Mouse (Mus musculus) forebrain, embryonic 16.5 days (tissue): ENCODE data around the gene Usp7. TPM values are rescaled to one million over a fixed set of nuclear protein-coding genes. Genes with fewer than 3 reads are reported as not detected.
A peak's percentile ranks its signal among the peaks of the same experiment; 100 is the strongest.

Experiments
- ATAC-seq: fragments of 200-750 bp; cut with Nextera tagmentation; 2 replicates; pipeline ENCODE4 v1.8.0; 2017; ENCODE audit warnings: mild to moderate bottlenecking, moderate library complexity
- H3K27ac ChIP-seq: fragments of 300-500 bp; sonication (generic); 2 replicates; pipeline ENCODE4 v1.5.1; 2014; ENCODE audit warnings: low read length, control low read depth
- H3K27me3 ChIP-seq: fragments of 300-500 bp; sonication (generic); replicated peaks from 2 replicates; pipeline ENCODE4 v1.6.1; 2014; ENCODE audit warnings: low read length; ENCODE audit not compliant: control insufficient read depth, insufficient read depth
- H3K36me3 ChIP-seq: fragments of 300-500 bp; sonication (generic); 2 replicates; pipeline ENCODE4 v1.6.1; 2014; ENCODE audit not compliant: control insufficient read depth, insufficient read depth
- H3K4me1 ChIP-seq: fragments of 300-500 bp; sonication (generic); replicated peaks from 2 replicates; pipeline ENCODE4 v1.6.1; 2014; ENCODE audit warnings: low read length; ENCODE audit not compliant: control insufficient read depth, insufficient read depth
- H3K4me2 ChIP-seq: fragments of 300-500 bp; sonication (generic); 2 replicates; pipeline ENCODE4 v1.6.1; 2014; ENCODE audit warnings: mild to moderate bottlenecking, low read length, control low read depth
- H3K4me3 ChIP-seq: fragments of 300-500 bp; sonication (generic); replicated peaks from 2 replicates; pipeline ENCODE4 v1.5.1; 2014; ENCODE audit warnings: mild to moderate bottlenecking, low read length, control low read depth
- H3K9ac ChIP-seq: fragments of 300-500 bp; sonication (generic); replicated peaks from 2 replicates; pipeline ENCODE4 v1.6.1; 2014; ENCODE audit warnings: low read depth, low read length, control low read depth
- H3K9me3 ChIP-seq: fragments of 300-500 bp; sonication (generic); 2 replicates; pipeline ENCODE4 v1.6.1; 2016; ENCODE audit warnings: low read length; ENCODE audit not compliant: control insufficient read depth
- WGBS: fragments of 180-500 bp; shearing (Covaris S2); extraction: QIAGEN DNeasy Blood & Tissue Kit; methylation state at CpG from one replicate; pipeline ENCODE4 v1.1.7; 2014; 5-methylcytosine and 5-hydroxymethylcytosine counted together
- polyA plus RNA-seq: library from polyadenylated mRNA; unstranded; fragments of >200 nt; fragmentation: Nextera tagmentation; extraction: Ambion mirVana; gene quantifications from 2 replicates; pipeline ENCODE4 v1.2.1, GENCODE M21; 2015

Gene Usp7
- polyA plus RNA-seq, 1 experiment from 2014 or later: 40.2 TPM

DNA sequence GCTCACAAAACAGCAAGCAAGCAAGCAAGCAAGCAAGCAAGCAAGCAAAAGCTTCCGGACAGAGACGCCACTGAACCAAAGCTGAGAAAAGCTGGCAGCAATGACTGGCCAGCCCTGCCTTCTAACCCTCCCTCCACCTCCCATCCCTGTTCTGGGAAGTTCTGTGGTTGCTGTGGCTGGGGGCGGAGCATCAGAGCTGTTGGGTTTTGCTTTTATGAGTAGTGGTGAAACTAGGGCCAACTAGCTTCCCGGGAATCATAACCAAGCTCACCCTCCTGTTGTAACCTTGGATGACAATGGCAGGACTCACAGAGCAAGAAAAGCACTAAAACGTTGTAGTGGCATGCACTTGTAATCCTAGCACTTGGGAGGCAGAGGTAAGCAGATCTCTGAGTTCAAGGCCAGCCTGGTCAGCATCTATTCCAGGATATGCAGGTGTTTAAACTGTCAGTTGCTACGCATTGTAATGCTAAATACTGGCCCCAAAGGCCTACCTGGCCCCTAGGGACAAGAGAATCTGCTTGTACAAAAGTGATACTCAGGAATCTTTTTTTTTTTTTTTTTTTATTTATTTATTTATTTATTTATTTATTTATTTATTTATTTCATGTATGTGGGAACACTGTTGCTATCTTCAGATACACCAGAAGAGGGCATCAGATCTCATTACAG, 43.8 kb downstream of the Usp7 start:
- H3K9me3 ChIP-seq: no peaks in the 10 kb centered on the region
- no peak for ATAC-seq
- no peak overlapping the region for H3K4me3 ChIP-seq
- H3K4me2 ChIP-seq: no peak overlapping the region
- no peaks in the 10 kb centered on the region for H3K36me3 ChIP-seq
- H3K27ac ChIP-seq: no peak overlapping the region
- no peaks in the 10 kb centered on the region for H3K27me3 ChIP-seq
- H3K9ac ChIP-seq: no peak overlapping the region
- no peaks in the 10 kb centered on the region for H3K4me1 ChIP-seq
- 81% methylated on average over 6 of the region's 6 CpGs for WGBS

DNA sequence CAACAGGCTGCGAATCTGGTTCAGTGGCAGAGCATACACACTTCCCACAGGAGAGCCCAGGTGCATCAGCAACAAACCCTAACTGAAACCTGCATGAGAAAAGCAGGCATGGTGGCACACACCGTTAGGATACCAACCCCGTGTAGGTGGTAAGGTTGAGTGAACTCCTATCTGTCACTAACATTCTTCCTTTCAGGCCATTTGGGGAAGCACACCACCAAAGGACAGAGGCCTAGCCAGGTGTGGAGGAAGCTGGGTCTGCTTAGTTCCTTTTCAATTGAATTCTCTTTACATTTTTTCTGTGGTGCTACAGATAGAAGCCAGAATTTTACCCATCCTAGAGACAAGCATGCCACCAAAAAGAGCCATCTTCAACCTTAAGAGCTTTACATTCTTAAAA, 44.3 kb downstream of the Usp7 start:
- Histone ChIP-seq H3K4me2 (no peak overlapping the region), H3K4me3 (no peak overlapping the region), H3K36me3 (no peaks in the 10 kb centered on the region), H3K9ac (no peak overlapping the region), H3K9me3 (no peaks in the 10 kb centered on the region), H3K27me3 (no peaks in the 10 kb centered on the region), H3K4me1 (no peaks in the 10 kb centered on the region), H3K27ac (no peak overlapping the region)
- no peak for ATAC-seq
- WGBS: 91% methylated on average over 3 of the region's 3 CpGs

DNA sequence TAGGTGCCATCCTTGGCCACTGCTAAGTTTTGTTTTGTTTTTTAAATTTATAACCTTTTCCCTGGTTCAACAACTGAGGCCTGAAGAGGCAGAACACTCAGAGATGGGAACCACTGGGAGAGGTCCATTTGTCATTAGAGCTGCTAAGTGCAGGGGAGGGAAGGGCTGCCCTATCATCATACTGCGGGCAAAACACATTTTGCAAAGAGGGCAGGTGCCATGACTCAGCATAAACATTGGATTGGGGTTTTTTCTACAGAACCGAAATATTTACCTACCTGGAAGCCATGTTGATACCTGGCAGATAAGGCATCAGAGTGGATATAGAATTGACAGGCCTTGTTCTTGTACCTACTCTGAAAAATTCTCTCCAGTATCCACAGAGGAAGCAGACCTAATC, 45.6 kb downstream of the Usp7 start:
- Histone ChIP-seq H3K36me3 (no peaks in the 10 kb centered on the region), H3K4me2 (no peak overlapping the region), H3K9ac (no peak overlapping the region), H3K27ac (no peak overlapping the region), H3K4me1 (no peaks in the 10 kb centered on the region), H3K4me3 (no peak overlapping the region), H3K9me3 (no peaks in the 10 kb centered on the region), H3K27me3 (no peaks in the 10 kb centered on the region)
- 85% methylated on average over 2 of the region's 2 CpGs for WGBS
- no peak for ATAC-seq

GRCm38 (mm10) chr16:8745751-8746150, 46.4 kb downstream of the Usp7 start:
- 94% methylated on average over 2 of the region's 2 CpGs for WGBS
- no peak overlapping the region for H3K4me3 ChIP-seq
- H3K4me1 ChIP-seq: no peaks in the 10 kb centered on the region
- no peak for ATAC-seq
- no peak overlapping the region for H3K4me2 ChIP-seq
- H3K9me3 ChIP-seq: no peaks in the 10 kb centered on the region
- H3K9ac ChIP-seq: no peak overlapping the region
- no peaks in the 10 kb centered on the region for H3K36me3 ChIP-seq
- H3K27ac ChIP-seq: no peak overlapping the region
- H3K27me3 ChIP-seq: no peaks in the 10 kb centered on the region

DNA sequence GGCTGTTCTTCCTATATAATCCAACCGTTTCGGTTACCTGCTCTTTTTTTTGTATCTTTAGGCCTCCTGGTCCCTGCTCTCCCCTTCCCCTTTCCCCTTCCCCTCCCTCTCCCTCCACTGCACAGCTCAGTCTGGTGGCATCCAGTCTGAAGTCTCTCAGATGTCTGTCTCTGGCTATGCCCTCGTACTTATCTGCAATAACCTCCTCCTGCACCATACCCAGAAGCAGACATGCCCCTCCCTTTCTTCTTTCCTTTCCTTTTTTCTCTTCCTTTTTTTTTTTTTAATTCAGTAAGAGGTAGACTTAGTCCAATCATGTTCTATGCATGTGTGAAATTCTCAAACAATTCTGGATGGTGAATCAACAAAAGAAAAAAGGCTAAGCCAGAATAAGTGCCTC, 48.1 kb downstream of the Usp7 start:
- no peaks in the 10 kb centered on the region for H3K27me3 ChIP-seq
- no peak for ATAC-seq
- 81% methylated on average over 3 of the region's 3 CpGs for WGBS

DNA sequence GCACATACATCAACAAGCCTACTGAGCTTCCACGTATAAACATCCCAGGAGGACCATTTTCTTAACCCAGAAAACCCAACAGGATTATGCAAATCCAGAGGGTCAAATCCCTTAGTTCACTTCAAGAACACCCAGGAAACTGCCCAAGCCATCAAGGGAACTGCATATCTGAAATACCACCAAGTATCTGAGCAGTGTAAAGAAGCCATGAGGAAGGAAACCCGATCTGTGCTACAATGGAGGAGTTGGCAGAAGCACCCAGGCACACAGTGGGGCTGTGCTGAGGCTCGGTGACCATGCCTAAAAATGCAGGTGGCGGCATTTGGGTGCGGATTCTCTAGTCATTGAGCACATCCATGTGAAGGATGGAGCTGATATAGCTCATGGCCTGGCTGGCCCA, 50.4 kb downstream of the Usp7 start:
- no peak overlapping the region for H3K4me3 ChIP-seq
- peaks cover 9% of the 10 kb centered on the region for H3K4me1 ChIP-seq
- no peaks in the 10 kb centered on the region for H3K27me3 ChIP-seq
- H3K9me3 ChIP-seq: no peaks in the 10 kb centered on the region
- no peak for ATAC-seq
- no peak overlapping the region for H3K27ac ChIP-seq
- WGBS: 80% methylated on average over 5 of the region's 5 CpGs
- no peak overlapping the region for H3K9ac ChIP-seq
- no peak overlapping the region for H3K4me2 ChIP-seq
- H3K36me3 ChIP-seq: no peaks in the 10 kb centered on the region

More for the DNA sequence above, 48.1 kb downstream of the Usp7 start:
- H3K9ac ChIP-seq: no peak overlapping the region
- H3K36me3 ChIP-seq: no peaks in the 10 kb centered on the region
- 0 out of 2 replicates have a peak, but pooled peaks cover 2% of the 10 kb centered on the region for H3K4me1 ChIP-seq
- no peak overlapping the region for H3K4me2 ChIP-seq
- H3K27ac ChIP-seq: no peak overlapping the region
- no peaks in the 10 kb centered on the region for H3K9me3 ChIP-seq
- H3K4me3 ChIP-seq: no peak overlapping the region

- no peaks in the 10 kb centered on the region for H3K36me3 ChIP-seq
- no peak overlapping the region for H3K27ac ChIP-seq
- 70% methylated on average over 1 of the region's 1 CpGs for WGBS
- no peak for ATAC-seq
- H3K4me1 ChIP-seq: peaks cover 15% of the 10 kb centered on the region
- H3K4me2 ChIP-seq: no peak overlapping the region
- H3K27me3 ChIP-seq: no peaks in the 10 kb centered on the region
- H3K9me3 ChIP-seq: no peaks in the 10 kb centered on the region
- H3K9ac ChIP-seq: no peak overlapping the region
- H3K4me3 ChIP-seq: no peak overlapping the region
Observed at GRCm38 (mm10) chr16:8741110-8741509, 51.0 kb downstream of the Usp7 start.

GRCm38 (mm10) chr16:8738542-8739514, 53.3 kb downstream of the Usp7 start:
- Histone ChIP-seq H3K9me3 (no peaks in the 10 kb centered on the region), H3K4me2 (peak overlapping the region; percentile 69), H3K4me3 (peak overlapping the region; percentile 72), H3K4me1 (peaks cover 33% of the 10 kb centered on the region), H3K36me3 (no peaks in the 10 kb centered on the region), H3K9ac (peak overlapping the region; percentile 89), H3K27ac (peak overlapping the region; percentile 96), H3K27me3 (no peaks in the 10 kb centered on the region)
- ATAC-seq: peak; percentile 96
- WGBS: 2% methylated on average over 66 of the region's 126 CpGs

DNA sequence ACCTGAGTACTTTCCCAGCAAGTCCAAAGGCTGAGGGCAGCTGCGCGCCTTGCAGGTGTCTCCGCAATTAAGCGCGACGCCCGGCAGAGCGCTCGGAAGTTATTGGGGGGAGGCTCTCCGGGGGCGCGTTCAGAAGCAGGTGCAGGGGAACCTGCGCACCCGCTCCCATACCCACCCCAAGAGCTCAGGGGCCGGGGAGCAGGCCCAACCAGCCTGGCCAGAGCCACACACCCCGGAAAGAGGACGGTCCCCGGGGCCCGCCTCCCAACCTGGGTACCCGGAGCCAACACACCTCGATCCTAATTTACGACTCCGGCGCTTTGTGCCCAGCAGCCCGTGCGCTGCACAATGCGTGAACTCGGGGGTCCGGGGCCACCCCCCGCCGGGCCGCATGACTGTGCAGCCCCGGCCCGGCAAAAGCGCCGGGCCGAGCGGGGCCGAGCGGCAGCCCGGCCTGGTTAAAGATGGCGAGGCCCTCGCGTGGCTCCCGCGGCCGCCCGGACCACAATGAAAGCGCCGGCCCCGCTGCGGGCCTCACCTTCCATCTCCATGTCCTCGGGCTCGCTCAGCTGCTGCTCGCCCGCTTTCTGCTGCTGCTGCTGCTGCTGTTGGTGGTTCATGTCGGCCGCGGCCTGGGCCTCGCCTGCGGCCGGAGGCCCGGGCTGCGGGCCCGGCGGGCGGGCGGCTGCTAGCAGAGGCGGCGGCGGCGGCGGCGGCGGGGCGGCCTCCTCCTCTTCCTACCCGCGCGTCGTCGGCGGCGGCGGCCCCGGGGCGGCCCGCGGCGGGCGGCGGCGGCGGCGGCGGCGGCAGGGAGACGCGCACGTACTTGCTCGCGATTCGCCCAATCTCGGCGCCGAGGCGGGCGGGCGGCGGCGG, 54.2 kb downstream of the Usp7 start:
- H3K4me2 ChIP-seq: peak overlapping the region; percentile 92
- H3K4me3 ChIP-seq: peak overlapping the region; percentile 72
- H3K9me3 ChIP-seq: no peaks in the 10 kb centered on the region
- WGBS: under 1% methylated on average over 68 of the region's 110 CpGs
- peak overlapping the region; percentile 89 for H3K9ac ChIP-seq
- ATAC-seq: peak; percentile 7; the same call in 1 of the 2 replicates
- no peaks in the 10 kb centered on the region for H3K27me3 ChIP-seq
- H3K36me3 ChIP-seq: no peaks in the 10 kb centered on the region
- peak overlapping the region; percentile 86 for H3K27ac ChIP-seq
- peaks cover 33% of the 10 kb centered on the region for H3K4me1 ChIP-seq
